Mouse (Mus musculus): ENCODE measurements around the gene Fam3c.

DNA sequence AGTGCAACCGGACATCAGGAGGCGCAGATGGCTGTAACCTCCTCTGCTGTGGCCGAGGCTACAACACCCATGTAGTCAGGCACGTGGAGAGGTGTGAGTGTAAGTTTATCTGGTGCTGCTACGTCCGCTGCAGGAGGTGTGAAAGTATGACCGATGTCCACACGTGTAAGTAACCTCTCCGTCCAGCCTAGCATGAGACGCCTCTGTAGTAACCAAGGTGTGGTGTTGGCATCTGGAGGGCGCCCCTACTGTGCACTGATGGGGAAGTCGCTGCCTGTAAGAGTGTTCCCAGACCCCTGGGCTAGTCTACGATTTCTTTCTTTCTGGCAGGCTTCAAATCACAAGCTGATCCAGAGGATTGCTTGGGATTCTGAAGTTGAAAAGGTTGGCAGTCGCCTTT lies 58.0 kb downstream of the Fam3c start:
- no peak for TF ChIP-seq POLR2A (IDR thresholded peaks at IDR 0.05; ENCODE audit: borderline replicate concordance, extremely low read depth, insufficient read depth, insufficient read length, poor library complexity, severe bottlenecking)
- TF ChIP-seq CTCF (IDR thresholded peaks at IDR 0.05; ENCODE audit: borderline replicate concordance, extremely low read depth, insufficient read depth, insufficient read length): no peak

Measured in brain, embryonic 14.5 days (tissue).